Mouse (Mus musculus): ENCODE results near the gene Wipf1. TPM values are rescaled to one million over a fixed set of nuclear protein-coding genes. Genes with fewer than 3 reads are reported as not detected.

The Wipf1 gene
- total RNA-seq, 2 experiments from 2014 or later, result 33.2 to 41.1 TPM

DNA sequence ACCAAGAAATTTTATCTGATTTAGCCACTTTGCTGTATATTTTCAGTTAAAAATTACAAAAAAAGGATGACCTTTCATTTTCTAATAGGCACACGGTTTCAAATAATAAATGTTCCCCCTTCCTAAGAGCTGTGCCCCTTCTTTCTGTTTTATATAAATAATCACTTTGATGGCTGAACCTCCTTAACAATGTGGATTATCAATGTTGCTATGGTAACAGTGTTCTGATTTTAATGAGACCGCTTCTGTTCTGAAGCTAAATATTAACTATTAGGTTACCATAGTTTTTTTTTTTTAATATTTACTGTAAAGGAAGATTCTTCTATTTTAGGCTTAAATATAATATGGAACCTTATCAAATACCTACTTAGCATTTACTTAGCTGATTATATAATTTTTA, 89.2 kb downstream of the Wipf1 start:
- no peak for DNase-seq (ENCODE audit: low spot score in 2 of 2)

DNA sequence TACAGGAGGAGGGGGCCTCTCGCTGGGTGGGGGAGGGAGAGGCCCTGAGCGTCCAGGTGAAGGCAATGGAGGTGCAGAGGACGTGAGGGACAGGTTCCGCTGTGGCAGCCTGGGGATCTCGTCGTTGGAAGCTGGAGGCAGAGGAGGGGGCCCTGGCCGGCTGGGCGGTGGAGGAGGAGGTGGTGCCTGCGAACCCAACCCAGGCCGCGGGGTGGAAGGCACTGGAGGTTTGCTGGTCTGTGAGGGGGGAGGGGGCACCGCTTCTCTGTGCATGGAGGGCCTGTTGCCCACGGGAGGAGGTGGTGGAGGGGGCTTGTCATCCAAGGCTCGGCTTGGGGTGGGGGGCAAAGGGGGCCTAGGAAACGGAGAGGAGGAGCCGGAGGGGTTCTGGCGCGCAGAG, 92.6 kb downstream of the Wipf1 start:
- DNase-seq (ENCODE audit: low spot score in 2 of 2), result no peak

DNA sequence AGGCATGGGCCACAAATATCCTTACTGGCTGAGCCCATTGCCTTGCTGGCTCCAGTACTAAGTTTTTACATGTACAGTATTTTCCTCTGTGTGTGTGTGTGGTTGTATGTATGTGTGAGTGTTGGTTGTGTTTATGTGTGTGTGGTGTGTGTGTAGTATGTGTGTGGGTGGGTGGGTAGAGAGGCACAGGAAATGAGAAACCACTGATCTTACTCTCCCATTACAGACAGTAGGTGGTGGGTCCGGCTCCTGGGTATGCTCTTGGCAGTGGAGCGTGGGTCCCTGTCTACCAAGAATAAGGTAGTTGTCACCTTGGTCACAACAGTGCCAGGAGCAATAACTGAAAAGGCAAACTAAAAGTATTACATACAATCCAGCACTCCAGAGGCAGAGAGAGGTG, 93.7 kb downstream of the Wipf1 start:
- no peak for DNase-seq (ENCODE audit: low spot score in 2 of 2)

DNA sequence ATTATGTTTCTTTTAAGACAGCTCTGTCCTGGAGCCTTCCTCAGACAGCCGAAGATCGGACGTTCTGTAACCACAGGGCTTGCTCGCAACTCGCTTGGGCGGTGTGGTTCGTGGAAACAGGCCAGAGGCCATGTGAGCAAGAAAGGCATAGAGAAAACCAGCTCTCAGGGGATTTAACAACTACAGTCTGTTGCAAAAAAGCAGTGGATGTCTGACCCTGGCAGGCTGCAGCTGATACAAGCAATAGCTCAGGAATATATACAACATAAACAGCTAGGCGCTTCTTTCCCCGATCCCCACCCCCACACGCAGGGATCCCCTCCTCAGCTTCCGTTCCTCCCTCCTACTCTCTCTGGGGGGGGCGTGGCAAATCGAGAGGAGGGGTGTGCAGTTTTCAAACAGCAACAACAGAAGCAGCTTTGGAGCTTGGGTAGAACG, 97.6 kb downstream of the Wipf1 start:
- DNase-seq (ENCODE audit: low spot score in 2 of 2), result peak in 1 of 2 experiments; percentile 31

DNA sequence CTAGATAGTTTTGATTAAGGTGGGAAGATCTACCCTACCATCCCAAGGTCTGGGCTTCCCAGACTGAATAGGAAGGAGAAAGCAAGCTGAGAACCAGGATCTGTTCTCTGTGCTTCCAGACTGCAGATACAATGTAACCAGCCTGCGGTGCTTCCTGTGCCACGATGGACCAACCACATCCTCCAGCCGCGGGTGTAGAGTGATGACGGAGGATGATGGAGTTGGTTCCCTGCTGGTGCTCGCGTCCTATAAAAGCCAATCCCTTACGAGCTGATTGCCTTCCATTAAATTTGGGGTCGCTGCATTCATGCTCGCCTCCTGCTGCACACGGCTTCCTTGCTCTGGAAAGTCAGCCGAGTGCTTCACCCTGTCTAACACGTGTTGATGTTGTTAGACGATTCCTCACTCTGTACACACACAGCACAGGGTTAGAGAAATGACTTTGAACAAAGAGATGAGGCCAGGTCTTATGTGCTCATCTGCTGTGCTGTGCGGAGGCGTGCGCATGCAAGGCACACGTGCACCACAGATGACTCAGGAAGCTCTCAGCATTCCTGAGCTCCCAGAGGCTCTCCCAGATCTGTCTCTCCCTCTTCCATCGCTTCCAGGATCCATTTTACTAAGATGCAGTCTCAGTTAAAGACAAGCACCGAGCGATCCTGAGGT, 100.6 kb downstream of the Wipf1 start:
- no peak for DNase-seq (ENCODE audit: low spot score in 2 of 2)

- no peak for DNase-seq (ENCODE audit: low spot score in 2 of 2)
These were observed 102.2 kb downstream of the Wipf1 start for GRCm38 (mm10) chr2:73427293-73427692.

DNA sequence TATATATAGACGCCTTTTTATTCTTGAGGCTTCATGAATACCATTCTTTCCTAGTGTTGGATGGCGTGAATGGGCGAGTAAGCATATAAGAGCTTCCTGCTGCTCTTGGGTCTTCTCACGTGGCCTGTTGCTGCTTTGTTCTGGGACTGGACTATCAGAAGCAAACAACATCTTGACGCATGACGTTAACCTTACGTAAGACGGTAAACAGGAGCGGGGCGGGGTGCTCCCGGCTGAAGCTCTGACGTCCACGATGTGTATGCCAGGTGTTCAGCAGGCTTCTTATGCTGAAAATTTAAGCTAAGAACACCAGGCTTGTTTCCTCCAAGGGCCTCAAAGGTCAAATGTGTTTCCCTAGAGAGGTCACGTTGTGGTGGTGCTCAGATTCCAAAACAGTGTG, 103.7 kb downstream of the Wipf1 start:
- DNase-seq (ENCODE audit: low spot score in 2 of 2), result no peak

GRCm38 (mm10) chr2:73419730-73420129, 109.8 kb downstream of the Wipf1 start:
- DNase-seq (ENCODE audit: low spot score in 2 of 2), result no peak

DNA sequence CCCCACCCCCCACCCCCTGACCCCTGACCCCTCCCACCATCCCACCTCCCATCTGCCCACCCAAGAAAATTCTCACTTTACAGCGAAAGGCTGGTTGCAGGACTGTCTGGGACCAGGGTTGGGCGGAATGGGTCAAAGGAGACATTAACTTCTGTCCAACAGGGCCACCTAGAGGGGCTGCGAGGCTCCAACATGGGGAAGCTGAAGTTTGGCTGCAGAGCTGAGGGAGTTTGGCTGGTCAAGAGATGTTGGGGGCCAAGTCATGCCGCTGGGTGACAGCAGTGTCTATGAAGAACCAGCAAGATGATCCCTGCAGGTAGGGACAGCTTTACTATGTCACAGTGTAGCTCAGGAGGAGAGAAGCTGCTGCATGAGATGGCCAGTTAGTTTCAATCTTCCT, 110.2 kb downstream of the Wipf1 start:
- peak in 1 of 2 experiments; percentile 41 for DNase-seq (ENCODE audit: low spot score in 2 of 2)

DNA sequence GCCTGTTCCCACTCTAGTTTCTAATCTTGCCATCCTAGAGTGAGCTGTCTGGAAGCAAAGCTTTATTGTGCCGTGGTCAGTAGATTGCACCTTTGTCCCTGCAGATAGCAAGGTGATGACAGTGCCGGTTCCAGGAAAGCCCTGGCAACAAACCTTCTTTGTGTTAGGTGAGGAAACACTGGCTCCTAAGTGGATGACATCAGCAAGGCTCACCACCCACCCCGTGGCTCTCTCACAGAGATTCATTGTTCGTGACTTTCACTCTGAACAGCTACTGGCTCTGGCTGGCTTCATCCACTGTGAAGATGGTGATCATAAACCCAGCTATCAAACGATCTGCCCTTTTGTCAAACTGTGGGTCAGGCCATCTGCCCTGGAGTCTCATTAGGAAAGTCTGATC, 113.6 kb downstream of the Wipf1 start:
- DNase-seq (ENCODE audit: low spot score in 2 of 2), result no peak

- DNase-seq (ENCODE audit: low spot score in 2 of 2), result no peak
These were observed 119.5 kb downstream of the Wipf1 start for GRCm38 (mm10) chr2:73410076-73410475.

DNA sequence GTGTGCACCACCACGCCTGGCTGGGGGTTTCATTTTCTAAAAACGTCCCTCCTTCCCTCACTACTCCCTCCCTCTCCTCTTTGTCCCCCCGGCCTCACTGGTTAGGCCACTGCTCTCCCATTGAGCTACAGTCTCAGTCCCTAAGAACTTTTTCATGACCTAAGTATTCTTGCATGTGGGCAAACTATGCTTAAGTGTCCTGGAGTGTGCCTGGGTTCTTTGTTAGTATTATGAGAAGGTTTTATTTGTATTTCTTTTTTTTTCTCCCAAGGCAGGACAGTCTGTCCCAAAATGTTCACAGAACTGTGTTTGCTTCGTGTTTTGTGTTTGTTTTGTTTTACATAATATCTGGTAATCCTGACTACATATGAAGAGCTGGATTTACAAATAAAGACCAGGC, 121.9 kb downstream of the Wipf1 start:
- no peak for DNase-seq (ENCODE audit: low spot score in 2 of 2)

DNA sequence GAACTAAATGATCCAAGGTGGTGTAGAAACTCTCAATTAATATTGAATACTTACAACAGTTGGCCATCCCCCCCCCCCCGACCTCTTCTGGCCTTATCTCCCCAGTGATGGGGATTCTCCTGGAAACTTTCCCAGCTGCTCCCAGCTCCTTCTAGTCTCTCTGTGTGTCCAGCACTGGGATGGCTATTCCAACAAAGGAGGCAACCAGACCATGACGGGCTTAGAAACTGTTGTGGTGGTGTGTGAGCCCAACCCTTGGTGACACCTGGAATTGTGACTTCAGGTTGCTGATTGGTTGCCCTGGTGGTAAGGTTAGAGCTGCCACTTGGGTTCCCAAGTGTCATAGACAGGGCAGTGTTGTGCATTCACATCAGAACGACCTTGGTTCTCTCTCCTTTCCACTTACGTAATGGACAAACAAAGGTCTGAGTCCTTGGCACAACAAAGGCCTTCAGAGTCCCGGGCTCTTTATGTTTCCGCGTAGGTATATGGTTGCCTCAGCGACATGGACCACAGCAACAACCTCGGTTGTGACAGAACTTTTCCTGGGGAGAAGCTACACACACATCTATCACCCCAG, 123.1 kb downstream of the Wipf1 start:
- no peak for DNase-seq (ENCODE audit: low spot score in 2 of 2)

DNA sequence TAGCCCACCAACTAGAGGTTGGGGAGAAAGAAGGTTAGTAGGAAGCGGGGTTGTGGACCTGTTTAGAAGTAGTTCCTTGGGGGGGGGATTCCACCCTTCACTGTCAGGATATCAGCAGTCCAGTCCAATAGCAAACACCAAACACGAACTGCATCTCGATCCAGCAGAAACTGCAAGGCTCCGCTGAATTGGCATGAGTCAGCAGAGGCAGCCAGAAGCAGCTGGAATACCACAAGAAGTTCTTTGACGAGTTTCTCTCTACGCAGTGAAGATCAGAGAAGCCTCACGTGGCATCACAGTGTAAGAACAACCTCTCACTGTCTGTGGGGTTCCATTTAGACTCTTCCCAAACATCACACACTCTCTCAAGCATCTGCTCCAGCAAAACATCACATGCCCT, 124.6 kb downstream of the Wipf1 start:
- no peak for DNase-seq (ENCODE audit: low spot score in 2 of 2)

GRCm38 (mm10) chr2:73404442-73404841, 125.1 kb downstream of the Wipf1 start:
- DNase-seq (ENCODE audit: low spot score in 2 of 2), result no peak

DNA sequence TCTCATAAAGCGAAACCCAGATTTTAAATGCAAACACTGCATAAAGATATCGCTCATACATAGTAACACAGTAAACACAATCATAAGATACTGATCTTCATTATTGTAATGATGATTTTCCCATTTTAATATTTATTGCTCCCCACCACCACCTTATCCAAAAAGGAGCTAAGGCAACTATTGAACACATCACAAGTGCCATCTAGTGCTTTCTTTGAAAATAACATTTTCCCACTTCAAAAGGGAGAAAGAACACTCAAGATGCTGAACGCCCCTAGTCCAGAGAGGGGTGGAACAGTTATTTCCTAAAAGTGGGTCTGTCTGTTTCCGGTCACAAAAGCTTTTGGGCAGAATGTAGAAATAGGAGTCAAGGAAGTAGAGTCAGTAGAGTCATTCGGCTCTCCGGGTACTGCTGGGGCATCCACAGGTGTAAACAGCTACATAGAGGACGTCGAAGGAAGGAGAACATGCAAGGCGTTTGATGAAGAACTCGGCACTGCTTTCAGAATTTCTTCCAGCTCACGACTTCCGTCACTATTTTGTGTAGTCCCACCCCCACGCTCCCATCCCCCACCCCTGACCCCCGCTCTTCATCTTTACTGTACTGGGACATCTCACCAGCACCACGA, 126.0 kb downstream of the Wipf1 start:
- no peak for DNase-seq (ENCODE audit: low spot score in 2 of 2)

DNA sequence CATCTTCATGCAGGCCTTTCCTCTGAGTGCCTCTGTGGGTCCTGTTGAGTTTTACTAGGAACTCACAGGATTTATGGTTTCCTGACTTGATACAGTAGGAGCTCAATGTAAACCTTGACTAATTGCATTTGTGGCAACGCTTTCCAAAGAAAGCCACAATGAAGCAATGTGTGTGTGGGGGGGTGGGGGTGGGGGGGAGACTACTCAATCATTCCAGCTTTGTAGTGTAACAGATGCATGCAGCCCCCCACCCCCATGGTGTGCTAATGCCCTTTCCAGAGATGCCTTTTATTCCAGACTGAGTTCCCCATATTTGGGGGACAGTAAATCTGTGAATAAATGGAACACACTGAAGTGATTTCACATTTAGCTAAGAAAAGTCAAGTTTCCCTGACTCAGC, 127.8 kb downstream of the Wipf1 start:
- no peak for DNase-seq (ENCODE audit: low spot score in 2 of 2)

- no peak for DNase-seq (ENCODE audit: low spot score in 2 of 2)
These were observed 132.1 kb downstream of the Wipf1 start for GRCm38 (mm10) chr2:73397476-73397875.

- no peak for DNase-seq (ENCODE audit: low spot score in 2 of 2)
These were observed 132.7 kb downstream of the Wipf1 start for GRCm38 (mm10) chr2:73396828-73397325.

GRCm38 (mm10) chr2:73395516-73395915, 134.0 kb downstream of the Wipf1 start:
- DNase-seq (ENCODE audit: low spot score in 2 of 2), result no peak

- no peak for DNase-seq (ENCODE audit: low spot score in 2 of 2)
These were observed 135.1 kb downstream of the Wipf1 start for GRCm38 (mm10) chr2:73394476-73394875.

- no peak for DNase-seq (ENCODE audit: low spot score in 2 of 2)
These were observed 136.8 kb downstream of the Wipf1 start for GRCm38 (mm10) chr2:73392772-73393171.

DNA sequence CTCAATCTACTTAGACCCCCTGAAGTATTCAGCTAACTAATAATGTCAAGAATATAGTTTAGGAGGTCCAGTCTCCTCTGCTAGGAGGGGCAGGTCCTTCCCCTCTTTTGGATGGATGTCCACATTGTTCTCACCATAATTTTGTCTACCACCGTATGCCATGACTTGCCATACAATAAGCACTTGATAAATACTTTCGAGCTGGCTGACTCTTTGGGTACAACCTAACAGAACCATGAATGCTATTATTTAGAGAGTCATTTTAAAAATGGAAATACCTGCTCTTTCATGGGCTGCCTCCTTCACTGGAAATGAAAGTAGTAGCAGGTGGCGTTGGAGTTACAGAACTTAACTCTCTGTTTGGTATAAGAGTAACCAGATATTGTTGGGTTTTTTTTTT, 139.6 kb downstream of the Wipf1 start:
- no peak for DNase-seq (ENCODE audit: low spot score in 2 of 2)
